Mouse (Mus musculus) spleen, postnatal 36 days (tissue): Measurements from ENCODE around the gene Mrps5.

ENCODE experiments used
- DNase-seq, 2 experiments: peaks; one replicate each; pipeline ENCODE4 v3.0.0; 2022; ENCODE audit warnings: low spot score in 2 of 2, mixed read lengths in 1 of 2

The Mrps5 gene

DNA sequence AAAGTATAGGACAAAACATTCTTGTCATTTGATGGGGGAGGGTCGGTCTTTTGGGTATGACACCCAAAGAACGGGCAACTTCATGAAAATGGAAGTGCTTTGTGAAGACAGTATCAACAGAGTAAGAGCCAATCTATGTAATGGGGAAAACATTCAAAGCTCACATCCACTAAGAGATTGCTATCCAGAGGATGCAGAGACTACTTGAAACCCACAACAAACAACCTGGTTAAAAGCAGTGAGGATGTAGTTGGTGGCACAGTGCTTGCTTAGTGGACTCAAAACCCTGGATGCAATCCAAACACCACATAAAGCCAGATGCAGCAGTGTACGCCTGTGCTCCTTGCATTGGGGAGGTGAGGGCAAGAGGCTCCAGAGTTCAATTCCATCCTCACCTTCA, 32.3 kb downstream of the Mrps5 start:
- DNase-seq = no peak

- no peak for DNase-seq
Measured at GRCm38 (mm10) chr2:127622065-127622464, 35.0 kb downstream of the Mrps5 start.

DNA sequence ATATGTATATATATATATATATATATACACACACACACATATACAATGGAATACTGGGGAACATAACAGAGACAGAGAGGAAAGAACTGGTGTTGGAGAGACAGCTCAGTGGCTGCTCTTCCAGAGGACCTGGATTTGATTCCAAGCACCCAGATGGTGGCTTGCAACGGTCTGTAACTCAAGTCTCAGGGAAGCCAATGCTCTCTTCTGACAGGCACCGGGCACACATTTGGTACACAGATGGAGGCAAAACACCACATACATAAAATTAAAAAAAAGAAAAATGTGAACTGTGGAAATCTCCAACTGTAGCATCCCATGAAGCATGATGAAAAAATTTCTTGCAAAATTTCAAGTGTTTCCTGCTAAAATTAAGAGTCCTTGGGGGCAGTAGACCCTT, 37.8 kb downstream of the Mrps5 start:
- DNase-seq = no peak

DNA sequence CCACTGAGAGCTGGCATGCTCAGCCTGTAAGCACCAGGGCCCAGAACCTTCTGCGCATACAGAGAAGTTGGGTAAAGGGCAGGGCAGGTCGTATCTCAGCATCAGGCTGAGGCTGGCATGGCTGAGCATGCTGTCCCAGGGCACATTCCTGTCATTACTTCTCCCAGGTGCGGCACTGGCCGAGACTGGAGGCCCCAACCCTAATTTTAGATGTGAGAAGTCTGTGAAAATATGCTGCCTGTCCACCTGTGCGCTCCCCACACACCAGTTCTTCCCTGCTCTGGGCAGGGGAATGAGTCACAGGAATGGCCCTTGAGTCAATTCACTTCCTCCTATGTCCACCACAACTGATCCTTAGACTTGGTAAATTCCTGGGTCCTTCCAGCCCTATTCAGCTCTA, 38.6 kb downstream of the Mrps5 start:
- DNase-seq = no peak

DNA sequence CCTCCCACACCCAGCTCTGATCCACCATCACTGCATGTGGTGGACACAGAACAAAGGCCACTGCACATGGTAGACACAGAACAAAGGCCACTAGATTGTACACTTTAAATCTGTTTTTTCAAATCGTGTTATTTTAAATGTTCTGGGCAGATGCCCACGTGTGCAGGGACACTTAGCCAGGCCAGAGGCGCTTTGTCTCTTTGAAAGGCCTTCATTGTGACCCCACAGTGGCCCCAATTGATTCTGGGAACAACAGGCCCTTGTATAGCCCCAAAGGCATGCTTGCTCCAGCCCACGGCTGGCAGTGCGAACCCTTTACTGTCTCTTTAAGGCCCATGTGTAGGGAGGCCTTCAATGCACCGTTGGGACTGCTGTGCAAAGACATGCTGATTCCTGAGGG, 40.3 kb downstream of the Mrps5 start:
- no peak for DNase-seq

GRCm38 (mm10) chr2:127627990-127628570, 41.1 kb downstream of the Mrps5 start:
- DNase-seq = no peak

DNA sequence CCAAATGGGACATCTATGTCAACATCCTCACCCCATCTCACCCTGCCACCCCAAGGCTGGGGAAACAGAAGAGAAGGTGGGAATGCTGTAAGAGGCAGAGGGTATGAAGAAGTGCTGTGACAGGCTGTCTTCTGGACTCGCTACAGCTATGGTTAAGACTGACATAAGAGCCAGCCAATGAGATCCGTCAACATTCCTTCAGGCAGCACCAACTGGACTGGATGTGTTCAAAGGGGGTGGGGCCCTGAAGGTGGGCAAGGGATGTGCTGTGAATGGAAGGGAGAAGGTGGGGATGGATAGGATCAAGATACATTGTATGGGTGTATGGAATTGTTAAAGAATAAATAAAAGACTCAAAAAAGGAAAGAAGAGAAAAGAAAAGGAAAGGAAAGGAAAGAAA, 45.6 kb downstream of the Mrps5 start:
- no peak for DNase-seq

GRCm38 (mm10) chr2:127635581-127635980, 48.6 kb downstream of the Mrps5 start:
- DNase-seq = no peak

DNA sequence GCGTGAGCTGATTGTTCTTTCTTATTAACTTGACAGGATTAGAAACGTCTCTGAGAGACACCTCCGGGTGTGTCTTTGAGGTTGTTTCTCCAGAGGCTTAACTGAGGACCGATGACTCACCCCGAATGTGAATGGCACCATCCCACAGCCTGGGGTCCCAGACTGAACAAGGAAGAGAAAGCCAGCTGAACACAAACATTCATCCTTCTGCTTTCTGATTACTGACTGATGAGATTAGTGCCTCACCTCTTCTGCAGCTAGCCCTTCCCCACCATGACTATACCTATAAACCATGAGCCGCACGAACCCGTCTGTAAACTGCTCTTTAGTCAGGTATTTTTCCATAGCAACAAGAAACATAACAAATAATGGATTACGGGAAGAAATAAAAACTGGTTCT, 52.0 kb downstream of the Mrps5 start:
- DNase-seq = no peak

DNA sequence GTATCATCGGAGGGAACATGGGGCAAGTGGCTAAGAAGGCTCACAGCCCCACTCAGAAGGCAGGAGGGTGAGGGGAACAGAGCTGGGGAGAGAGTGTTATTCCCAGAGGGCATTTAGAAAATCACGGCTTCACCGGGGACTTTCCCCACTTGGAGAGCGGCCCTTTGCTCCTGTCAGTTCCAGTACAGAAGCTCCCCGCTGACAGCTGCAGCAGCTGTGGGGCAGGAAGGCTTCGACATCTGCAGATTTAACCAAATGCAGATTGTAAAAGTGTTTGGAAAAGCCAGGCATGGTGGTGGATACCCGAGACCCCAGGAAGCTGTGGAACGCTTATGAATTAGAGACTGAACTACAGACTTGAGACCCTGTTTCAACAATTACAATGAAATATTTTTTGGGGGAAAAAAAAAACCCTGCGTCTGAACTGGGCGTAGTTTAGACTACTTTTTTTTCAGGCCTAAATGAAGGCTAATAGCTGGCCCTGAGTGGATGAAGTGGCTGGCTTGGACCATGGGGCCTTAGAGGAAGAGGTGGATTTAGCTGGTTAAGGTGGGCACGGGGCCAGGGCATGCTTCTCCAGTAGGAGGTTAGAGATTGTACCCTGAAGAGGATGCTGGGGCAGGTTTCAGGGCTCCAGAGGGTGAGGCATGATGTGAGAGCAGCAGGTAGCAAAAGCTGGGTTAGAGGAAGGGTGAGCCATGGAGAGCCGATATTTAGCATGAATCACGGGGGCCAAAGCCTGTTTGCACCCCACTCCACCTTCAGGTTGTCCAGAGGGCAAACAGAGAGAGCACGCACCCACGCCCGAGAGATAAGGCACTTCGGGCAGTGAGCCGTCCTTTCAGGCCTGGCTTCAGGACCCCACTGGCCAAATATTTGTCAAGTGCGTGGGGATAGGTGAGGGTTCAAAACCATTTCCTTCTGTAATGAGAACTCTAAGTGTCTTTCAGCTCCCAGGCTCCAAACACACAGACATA, 57.0 kb downstream of the Mrps5 start:
- DNase-seq = no peak

DNA sequence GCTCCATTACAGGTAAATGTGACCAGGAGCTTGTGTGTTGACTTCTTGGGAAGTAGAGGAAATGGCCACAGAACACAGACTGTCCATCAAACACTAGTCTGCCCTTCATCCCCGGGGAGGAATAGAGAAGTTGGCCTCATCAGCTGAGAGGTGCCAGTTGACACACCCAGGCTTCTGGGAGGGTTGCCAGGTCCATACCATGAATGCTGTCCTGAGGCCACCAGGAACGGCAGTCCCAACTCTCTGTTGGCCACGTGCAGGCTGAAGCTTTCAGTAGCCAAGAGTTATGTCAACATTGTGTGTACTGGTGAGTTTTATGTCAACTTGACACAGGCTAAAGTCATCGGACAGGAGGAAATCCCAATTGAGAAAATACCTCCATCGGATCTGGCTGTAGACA, 59.9 kb downstream of the Mrps5 start:
- DNase-seq = no peak

DNA sequence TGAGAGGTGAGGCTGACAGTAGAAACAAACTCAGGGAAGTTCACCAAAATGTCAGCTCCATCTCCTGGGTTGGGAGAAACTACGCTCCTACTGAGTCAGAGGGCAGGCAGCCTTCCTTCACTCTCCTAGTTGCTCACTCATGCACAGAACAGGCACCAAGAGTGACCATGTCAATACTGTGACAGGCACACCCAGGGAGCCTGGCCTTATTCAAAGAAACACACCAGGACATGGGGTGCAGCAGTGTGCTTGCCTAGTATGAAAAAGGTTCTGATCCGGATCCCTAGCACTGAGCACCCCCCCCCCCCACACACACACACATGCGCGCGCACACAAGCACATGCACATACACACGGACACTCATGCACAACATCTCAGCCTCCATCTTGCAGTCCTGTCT, 61.1 kb downstream of the Mrps5 start:
- no peak for DNase-seq

DNA sequence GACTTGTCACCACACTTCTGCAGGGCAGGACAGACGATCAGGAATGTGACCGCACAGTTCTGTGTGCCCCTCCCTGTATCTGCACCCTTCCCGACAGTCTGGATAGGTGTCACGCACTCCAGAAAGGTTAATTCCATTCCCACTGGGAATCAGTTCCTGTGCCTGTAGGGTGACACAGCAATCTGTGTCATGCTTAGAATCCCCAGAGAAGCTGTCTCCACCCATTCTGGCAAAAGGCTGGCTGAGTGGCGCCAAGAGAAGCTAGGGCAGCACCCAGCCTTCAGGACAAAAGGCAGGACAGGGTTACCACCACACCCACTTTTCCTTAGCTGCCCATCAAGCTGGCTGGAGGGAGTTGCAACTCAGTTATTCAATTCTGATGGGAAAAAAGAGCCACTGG, 62.9 kb downstream of the Mrps5 start:
- DNase-seq = no peak

- no peak for DNase-seq
Measured at GRCm38 (mm10) chr2:127651601-127652000, 64.6 kb downstream of the Mrps5 start.

- DNase-seq = no peak
Measured at GRCm38 (mm10) chr2:127652335-127652734, 65.3 kb downstream of the Mrps5 start.

DNA sequence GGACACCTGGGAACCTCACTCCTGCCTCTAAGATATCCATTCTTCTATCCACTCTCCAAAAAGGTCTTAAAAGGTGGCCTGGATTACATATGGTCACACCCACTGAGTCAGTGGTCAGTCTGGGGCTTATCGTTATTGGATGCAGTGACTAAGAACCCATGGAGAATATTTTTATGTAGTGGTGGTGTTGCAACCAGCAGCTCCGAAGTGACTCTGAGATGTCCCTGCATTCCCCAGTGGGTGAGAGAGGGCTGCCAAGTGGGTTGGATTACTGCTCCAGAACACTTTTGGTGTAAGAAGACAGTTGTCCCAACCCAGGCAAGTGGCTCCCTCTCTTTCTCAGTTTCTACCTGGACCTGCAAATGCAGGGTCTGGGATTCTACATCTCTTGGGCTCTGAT, 65.8 kb downstream of the Mrps5 start:
- DNase-seq = no peak

DNA sequence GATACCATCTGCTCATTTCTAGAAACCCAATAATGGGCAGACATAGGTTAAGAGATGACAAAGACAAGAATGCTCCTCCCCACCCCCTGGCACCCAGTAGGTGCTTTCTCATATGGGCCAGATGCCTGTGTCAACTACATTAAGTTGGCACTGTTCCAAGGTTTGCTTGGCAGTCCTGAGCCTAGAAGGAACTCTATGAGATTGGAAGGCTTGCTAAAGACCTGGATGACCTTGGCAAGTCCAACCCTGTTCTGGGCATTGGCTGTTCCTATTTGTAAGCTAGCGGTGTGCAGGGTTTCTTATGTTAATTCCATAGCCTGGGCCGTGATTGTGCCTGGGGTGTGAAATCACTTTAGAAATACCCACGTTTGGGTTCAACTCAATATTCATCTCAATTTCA, 67.8 kb downstream of the Mrps5 start:
- no peak for DNase-seq

- no peak for DNase-seq
Measured at GRCm38 (mm10) chr2:127655419-127655818, 68.4 kb downstream of the Mrps5 start.

DNA sequence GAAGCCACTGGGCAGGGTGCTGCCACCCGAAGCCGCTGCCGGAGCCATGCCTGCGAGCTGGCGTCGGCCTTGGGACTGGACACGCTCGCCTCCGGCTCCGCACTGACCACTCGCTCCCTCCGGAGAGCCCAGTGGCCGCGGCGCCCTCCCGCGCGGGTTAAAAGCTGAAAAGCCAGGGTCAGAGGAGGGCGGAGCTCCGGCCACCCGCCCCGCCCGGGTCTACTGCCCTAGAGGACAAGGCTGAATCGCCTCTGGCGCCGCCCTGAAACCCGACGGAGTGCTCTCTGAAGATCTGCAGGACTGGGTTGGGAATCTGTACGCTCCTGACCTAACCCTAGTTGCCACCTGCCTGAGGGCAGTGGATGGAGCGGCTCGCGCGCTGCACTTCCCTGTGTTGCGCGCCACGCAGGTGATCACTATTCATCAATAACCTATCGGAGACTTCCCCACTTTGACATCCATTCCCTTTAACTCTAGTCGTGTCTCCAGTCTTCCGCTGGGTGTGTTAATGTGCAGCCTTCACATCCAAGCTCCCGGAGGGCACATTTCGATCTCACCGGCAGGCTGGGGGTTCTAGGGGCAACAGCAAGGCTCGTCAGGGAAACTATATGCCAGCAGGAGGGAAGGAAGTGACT, 69.2 kb downstream of the Mrps5 start, which contains the start of gene Mal:
TSS of gene Mal (minus strand) at position 610 of the 635 bp plus-strand sequence.
- no peak for DNase-seq
